Mouse (Mus musculus): ENCODE results near the gene Ppt2.

DNA sequence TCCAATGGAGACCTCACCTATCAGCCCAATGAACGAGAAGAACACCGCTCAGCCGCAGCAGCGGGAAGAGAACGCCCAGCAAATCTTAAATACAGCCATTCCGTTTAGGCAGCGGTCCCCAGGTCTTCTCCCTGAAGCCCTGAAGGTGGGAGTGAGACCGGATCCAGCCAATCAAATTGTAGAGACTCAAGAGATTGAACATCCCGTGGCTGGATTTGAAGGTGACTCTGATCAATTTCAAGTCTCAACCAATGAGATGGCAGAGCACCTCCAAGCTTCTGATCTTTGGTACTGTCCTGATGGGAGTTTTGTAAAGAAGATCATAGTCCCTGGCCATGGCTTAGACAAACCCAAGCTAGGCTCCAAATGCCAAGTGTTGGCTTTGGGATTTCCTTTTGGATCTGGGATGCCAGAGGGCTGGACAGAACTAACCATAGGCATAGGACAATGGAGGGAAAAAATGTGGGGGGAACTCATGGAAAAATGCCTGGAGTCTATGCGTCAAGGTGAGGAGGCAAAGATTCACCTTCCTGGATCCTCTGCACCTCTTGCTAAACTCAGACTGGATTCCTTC lies 17.0 kb upstream of the Ppt2 start:
- no peak for TF ChIP-seq CTCF (IDR thresholded peaks at IDR 0.05)
- no peak for TF ChIP-seq EP300 (IDR thresholded peaks at IDR 0.05)
